Mouse (Mus musculus) hindlimb bud, embryonic 11.5 days (tissue): ENCODE results near the gene Rhox3f.
"Not testable (repeated sequence)": the region's sequence is repeated elsewhere in the genome, so short reads cannot be mapped to it uniquely, and the experiment has no call there.

Experiments used
- DNase-seq: peaks from one replicate; pipeline ENCODE4 v3.0.0-alpha.2; 2012; ENCODE audit warnings: low read depth, low spot score; ENCODE audit errors: extremely low spot score

Rhox3f gene

DNA sequence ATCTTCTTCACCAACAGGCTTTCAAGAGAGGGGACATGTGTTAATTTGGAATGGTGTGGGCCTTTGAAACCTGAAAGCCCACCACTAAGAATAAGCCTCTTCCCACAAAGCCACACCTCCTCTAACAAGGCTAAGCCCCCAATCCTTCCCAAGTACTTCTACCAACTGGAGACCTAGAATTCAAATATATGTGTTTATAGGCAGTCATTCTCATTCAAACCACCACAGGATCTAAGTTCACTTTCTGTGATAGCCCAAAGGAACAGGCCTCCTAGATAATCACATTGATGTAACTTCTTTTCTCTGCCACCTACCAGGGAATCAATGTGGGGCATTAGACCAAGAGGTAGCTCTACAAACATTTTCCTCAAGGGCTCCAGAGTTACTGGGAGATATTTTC, at the start of gene Rhox3f:
Gene Rhox3f, plus strand, starts transcription at position 301 of the 400 bp plus-strand sequence.
- not testable (repeated sequence) for DNase-seq

DNA sequence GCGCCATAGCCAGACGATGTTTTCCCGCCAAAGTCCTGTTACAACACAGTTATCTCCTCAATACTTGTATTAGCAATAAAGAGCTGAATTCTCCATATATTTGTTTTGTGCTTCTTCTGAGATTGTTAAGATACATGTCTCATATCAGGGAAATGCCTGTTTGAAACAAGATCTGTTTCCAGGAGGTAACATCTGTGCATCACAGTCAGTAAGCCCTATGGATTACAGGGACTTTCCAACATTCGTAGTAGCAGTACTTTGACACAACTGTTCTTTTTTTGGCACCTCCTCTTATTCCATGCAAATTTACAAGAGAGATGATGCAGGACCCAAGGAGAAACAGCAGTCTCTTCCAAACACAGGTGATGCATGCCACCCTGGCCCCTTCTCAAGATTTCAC, 39.1 kb upstream of the Rhox3f start, which contains the start of gene Rhox3e:
Gene Rhox3e, plus strand, starts transcription at position 301 of the 400 bp plus-strand sequence.
- not testable (repeated sequence) for DNase-seq

DNA sequence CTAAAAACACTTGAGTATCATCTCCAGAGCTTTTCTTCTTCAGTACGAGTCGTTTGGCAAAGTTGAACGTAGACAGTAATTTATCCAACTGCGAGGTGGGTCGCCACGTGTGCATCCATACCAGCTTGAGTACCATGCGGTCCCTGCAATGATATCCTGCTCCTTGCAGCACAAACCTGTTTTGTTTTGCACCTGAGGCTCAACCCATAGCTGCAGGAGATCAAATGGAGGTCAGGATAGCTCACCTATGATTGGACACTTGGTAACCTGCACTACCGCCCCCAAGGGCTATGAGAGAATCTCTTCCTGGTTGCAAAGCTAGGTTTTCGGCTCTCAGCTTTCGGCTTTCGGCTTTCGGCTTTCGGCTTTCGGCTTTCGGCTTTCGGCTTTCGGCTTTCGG, 23.7 kb upstream of the Rhox3f start, which contains the start of gene Rhox4e:
Gene Rhox4e, plus strand, starts transcription at position 301 of the 400 bp plus-strand sequence.
- not testable (repeated sequence) for DNase-seq

GRCm38 (mm10) chrX:37571105-37571504, 9.7 kb upstream of the Rhox3f start, which contains the start of gene Rhox2f:
Gene Rhox2f (plus strand): TSS chrX:37571405.
- DNase-seq = not testable (repeated sequence)

DNA sequence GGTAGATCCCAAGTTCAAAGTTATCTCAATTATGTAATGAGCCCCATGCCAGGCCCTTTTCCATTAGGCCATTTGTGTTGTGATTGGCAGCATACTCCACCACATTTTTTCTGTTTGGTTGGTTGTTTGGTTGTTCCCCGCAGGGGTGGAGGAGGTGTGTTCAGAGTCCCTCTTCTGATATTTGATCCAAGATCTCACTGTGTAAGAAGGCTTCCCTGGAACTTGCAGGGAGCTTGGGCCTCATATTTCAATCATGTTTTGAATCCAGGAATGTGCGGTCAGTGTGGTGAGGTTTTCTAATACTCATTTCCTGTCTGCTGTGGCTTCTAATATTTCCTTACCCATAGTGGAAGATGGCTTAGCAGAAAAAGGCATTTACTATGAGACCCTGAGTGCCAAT, 8.2 kb upstream of the Rhox3f start:
- not testable (repeated sequence) for DNase-seq

- not testable (repeated sequence) for DNase-seq
Measured at GRCm38 (mm10) chrX:37607604-37608003, 26.8 kb downstream of the Rhox3f start, which contains the start of gene Rhox4f. Gene Rhox4f (minus strand): TSS chrX:37607704.

DNA sequence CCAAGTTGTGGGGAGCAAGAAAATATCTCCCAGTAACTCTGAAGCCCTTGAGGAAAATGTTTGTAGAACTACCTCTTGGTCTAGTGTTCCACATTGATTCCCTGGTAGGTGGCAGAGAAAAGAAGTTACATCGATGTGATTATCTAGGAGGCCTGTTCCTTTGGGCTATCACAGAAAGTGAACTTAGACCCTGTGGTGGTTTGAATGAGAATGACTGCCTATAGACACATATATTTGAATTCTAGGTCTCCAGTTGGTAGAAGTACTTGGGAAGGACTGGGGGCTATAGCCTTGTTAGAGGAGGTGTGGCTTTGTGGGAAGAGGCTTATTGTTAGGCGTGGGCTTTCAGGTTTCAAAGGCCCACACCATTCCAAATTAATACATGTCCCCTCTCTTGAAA, 47.7 kb downstream of the Rhox3f start, which contains the start of gene Rhox3g:
Gene Rhox3g, minus strand, starts transcription at position 101 of the 400 bp plus-strand sequence.
- DNase-seq = not testable (repeated sequence)
